Mouse (Mus musculus): ENCODE data around the gene Hist1h3f.

DNA sequence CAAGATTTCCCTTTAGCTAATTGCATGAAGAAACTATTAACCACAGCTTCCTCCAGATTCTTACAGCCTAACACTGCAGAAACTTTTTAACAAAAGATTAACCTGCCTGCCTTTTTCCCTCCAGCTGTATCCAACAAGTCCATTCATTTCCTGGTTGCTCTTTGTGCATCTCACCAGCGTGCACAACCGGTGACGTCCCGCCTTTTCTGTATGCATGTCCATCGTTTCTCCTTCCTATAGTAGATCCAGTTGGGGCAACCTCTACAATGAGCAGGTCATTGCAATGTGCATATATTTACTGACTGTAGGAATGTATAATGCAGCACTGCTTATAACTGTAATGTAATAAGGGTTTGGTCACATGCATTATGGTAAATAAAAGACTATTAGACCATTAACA, 19.9 kb upstream of the Hist1h3f start:
- TF ChIP-seq CTCF (IDR thresholded peaks at IDR 0.05; ENCODE audit: low read depth, low read length) (no peak), POLR2A (IDR thresholded peaks at IDR 0.05; ENCODE audit: extremely low read depth, insufficient read depth, low read length) (no peak)

Measured in liver, adult 2 months (tissue).